Mouse (Mus musculus) forebrain, postnatal 0 days (tissue): ENCODE results near the gene Rbpjl. TPM values are rescaled to one million over a fixed set of nuclear protein-coding genes. Genes with fewer than 3 reads are reported as not detected.

Experiments
- ATAC-seq: fragments of 200-750 bp; cut with Nextera tagmentation; 2 replicates; pipeline ENCODE4 v1.8.0; 2017; ENCODE audit warnings: mild to moderate bottlenecking, moderate library complexity
- DNase-seq: peaks from one replicate; pipeline ENCODE4 v3.0.0-alpha.2; 2015
- H3K27ac ChIP-seq: fragments of 300-500 bp; sonication (generic); 2 replicates; pipeline ENCODE4 v1.5.1; 2014; ENCODE audit warnings: low read depth, mild to moderate bottlenecking, antibody characterized with exemption, low read length, moderate library complexity, mixed read lengths
- H3K27me3 ChIP-seq: fragments of 300-500 bp; sonication (generic); 2 replicates; pipeline ENCODE4 v1.6.1; 2014; ENCODE audit warnings: mild to moderate bottlenecking, low read length, mixed read lengths; ENCODE audit not compliant: insufficient read depth
- H3K36me3 ChIP-seq: fragments of 300-500 bp; sonication (generic); 2 replicates; pipeline ENCODE4 v1.6.1; 2014; ENCODE audit warnings: mild to moderate bottlenecking, moderate library complexity; ENCODE audit not compliant: insufficient read depth
- H3K4me1 ChIP-seq: fragments of 300-500 bp; sonication (generic); 2 replicates; pipeline ENCODE4 v1.6.1; 2014; ENCODE audit warnings: antibody characterized with exemption; ENCODE audit not compliant: insufficient read depth
- H3K4me2 ChIP-seq: fragments of 300-500 bp; sonication (generic); 2 replicates; pipeline ENCODE4 v1.6.1; 2014; ENCODE audit warnings: low read depth, mild to moderate bottlenecking, moderate library complexity
- H3K4me3 ChIP-seq: fragments of 300-500 bp; sonication (generic); 2 replicates; pipeline ENCODE4 v1.5.1; 2014; ENCODE audit warnings: low read depth, low read length, mixed read lengths
- H3K9ac ChIP-seq: fragments of 300-500 bp; sonication (generic); 2 replicates; pipeline ENCODE4 v1.6.1; 2014; ENCODE audit warnings: mild to moderate bottlenecking
- H3K9me3 ChIP-seq: fragments of 300-500 bp; sonication (generic); 2 replicates; pipeline ENCODE4 v1.6.1; 2016; ENCODE audit warnings: low read length
- CTCF ChIP-seq: sonication (generic); IDR thresholded peaks from 2 replicates; pipeline ENCODE4 v1.5.1; 2016; ENCODE audit warnings: antibody characterized with exemption, control low read depth, low read depth
- WGBS: fragments of 180-500 bp; shearing (Covaris S2); extraction: QIAGEN DNeasy Blood & Tissue Kit; methylation state at CpG from one replicate; pipeline ENCODE4 v1.1.7; 2014; 5-methylcytosine and 5-hydroxymethylcytosine counted together
- polyA plus RNA-seq: library from polyadenylated mRNA; unstranded; fragments of >200 nt; fragmentation: Nextera tagmentation; extraction: Ambion mirVana; gene quantifications from 2 replicates; pipeline ENCODE4 v1.2.1, GENCODE M21; 2015
- total RNA-seq: library from RNA; depleted of rRNA; stranded (reverse); fragments of >200 nt; gene quantifications from 2 replicates; pipeline ENCODE4 v1.2.3, GENCODE M21; 2014

The Rbpjl gene
- total and polyA plus RNA-seq, 2 experiments from 2014 or later: 0.17 TPM; not detected in 1

GRCm38 (mm10) chr2:164366947-164367346 is 36.0 kb upstream of the Rbpjl start:
- no peaks in the 10 kb centered on the region for H3K36me3 ChIP-seq

GRCm38 (mm10) chr2:164368620-164369105 is 34.3 kb upstream of the Rbpjl start:
- no peak overlapping the region for H3K4me3 ChIP-seq
- 83% methylated on average over 6 of the region's 6 CpGs for WGBS
- TF ChIP-seq CTCF: no peak
- H3K27me3 ChIP-seq: no peaks in the 10 kb centered on the region
- H3K4me2 ChIP-seq: no peak overlapping the region
- no peak overlapping the region for H3K27ac ChIP-seq
- no peaks in the 10 kb centered on the region for H3K4me1 ChIP-seq
- no peaks in the 10 kb centered on the region for H3K36me3 ChIP-seq
- H3K9ac ChIP-seq: no peak overlapping the region
- DNase-seq (no peak), ATAC-seq (no peak)
- no peaks in the 10 kb centered on the region for H3K9me3 ChIP-seq

More at GRCm38 (mm10) chr2:164366947-164367346, 36.0 kb upstream of the Rbpjl start:
- DNase-seq (no peak), ATAC-seq (no peak)
- no peak for TF ChIP-seq CTCF
- H3K9ac ChIP-seq: no peak overlapping the region
- H3K4me3 ChIP-seq: no peak overlapping the region
- H3K4me2 ChIP-seq: no peak overlapping the region
- no peaks in the 10 kb centered on the region for H3K4me1 ChIP-seq
- no peak overlapping the region for H3K27ac ChIP-seq
- H3K9me3 ChIP-seq: no peaks in the 10 kb centered on the region
- WGBS: 25% methylated on average over 3 of the region's 3 CpGs
- H3K27me3 ChIP-seq: no peaks in the 10 kb centered on the region

- H3K4me3 ChIP-seq: no peak overlapping the region
- no peaks in the 10 kb centered on the region for H3K27me3 ChIP-seq
- TF ChIP-seq CTCF: no peak
- no peak overlapping the region for H3K27ac ChIP-seq
- H3K36me3 ChIP-seq: no peaks in the 10 kb centered on the region
- H3K9ac ChIP-seq: no peak overlapping the region
- DNase-seq: no peak
- no peaks in the 10 kb centered on the region for H3K4me1 ChIP-seq
- no peaks in the 10 kb centered on the region for H3K9me3 ChIP-seq
- 83% methylated on average over 3 of the region's 3 CpGs for WGBS
- H3K4me2 ChIP-seq: no peak overlapping the region
- no peak for ATAC-seq
Measured at GRCm38 (mm10) chr2:164371371-164371770, 31.6 kb upstream of the Rbpjl start.

- Histone ChIP-seq H3K4me1 (no peaks in the 10 kb centered on the region), H3K9me3 (no peaks in the 10 kb centered on the region), H3K27me3 (no peaks in the 10 kb centered on the region), H3K27ac (no peak overlapping the region), H3K4me3 (no peak overlapping the region), H3K9ac (no peak overlapping the region), H3K36me3 (no peaks in the 10 kb centered on the region), H3K4me2 (no peak overlapping the region)
- ATAC-seq (no peak), DNase-seq (no peak)
- TF ChIP-seq CTCF: no peak
- WGBS: 41% methylated on average over 3 of the region's 3 CpGs
Measured at GRCm38 (mm10) chr2:164372408-164373053, 30.4 kb upstream of the Rbpjl start.

GRCm38 (mm10) chr2:164373187-164373586 is 29.8 kb upstream of the Rbpjl start:
- H3K27me3 ChIP-seq: no peaks in the 10 kb centered on the region
- ATAC-seq: no peak
- 35% methylated on average over 4 of the region's 4 CpGs for WGBS

GRCm38 (mm10) chr2:164377478-164378426 is 25.2 kb upstream of the Rbpjl start:
- no peak overlapping the region for H3K4me3 ChIP-seq
- no peaks in the 10 kb centered on the region for H3K4me1 ChIP-seq
- H3K36me3 ChIP-seq: no peaks in the 10 kb centered on the region
- ATAC-seq (no peak), DNase-seq (no peak)
- H3K27me3 ChIP-seq: no peaks in the 10 kb centered on the region
- no peak overlapping the region for H3K9ac ChIP-seq
- TF ChIP-seq CTCF: no peak
- no peak overlapping the region for H3K4me2 ChIP-seq
- no peak overlapping the region for H3K27ac ChIP-seq
- no peaks in the 10 kb centered on the region for H3K9me3 ChIP-seq
- 90% methylated on average over 15 of the region's 15 CpGs for WGBS

More at GRCm38 (mm10) chr2:164373187-164373586, 29.8 kb upstream of the Rbpjl start:
- no peaks in the 10 kb centered on the region for H3K9me3 ChIP-seq
- no peaks in the 10 kb centered on the region for H3K36me3 ChIP-seq
- H3K9ac ChIP-seq: no peak overlapping the region
- no peak overlapping the region for H3K27ac ChIP-seq
- TF ChIP-seq CTCF: no peak
- no peak overlapping the region for H3K4me3 ChIP-seq
- H3K4me1 ChIP-seq: no peaks in the 10 kb centered on the region
- no peak overlapping the region for H3K4me2 ChIP-seq
- no peak for DNase-seq

GRCm38 (mm10) chr2:164381726-164382125 is 21.2 kb upstream of the Rbpjl start:
- no peak overlapping the region for H3K9ac ChIP-seq
- H3K4me3 ChIP-seq: no peak overlapping the region
- no peaks in the 10 kb centered on the region for H3K36me3 ChIP-seq
- DNase-seq (no peak), ATAC-seq (no peak)
- H3K9me3 ChIP-seq: no peaks in the 10 kb centered on the region
- TF ChIP-seq CTCF: no peak; the same call in 1 of the 2 replicates
- no peaks in the 10 kb centered on the region for H3K27me3 ChIP-seq
- H3K4me1 ChIP-seq: no peaks in the 10 kb centered on the region
- no peak overlapping the region for H3K27ac ChIP-seq
- WGBS: 77% methylated on average over 8 of the region's 8 CpGs
- no peak overlapping the region for H3K4me2 ChIP-seq
